Comparison of ENCODE assay signal across 23 mouse cellular contexts in the genomic region with DNA sequence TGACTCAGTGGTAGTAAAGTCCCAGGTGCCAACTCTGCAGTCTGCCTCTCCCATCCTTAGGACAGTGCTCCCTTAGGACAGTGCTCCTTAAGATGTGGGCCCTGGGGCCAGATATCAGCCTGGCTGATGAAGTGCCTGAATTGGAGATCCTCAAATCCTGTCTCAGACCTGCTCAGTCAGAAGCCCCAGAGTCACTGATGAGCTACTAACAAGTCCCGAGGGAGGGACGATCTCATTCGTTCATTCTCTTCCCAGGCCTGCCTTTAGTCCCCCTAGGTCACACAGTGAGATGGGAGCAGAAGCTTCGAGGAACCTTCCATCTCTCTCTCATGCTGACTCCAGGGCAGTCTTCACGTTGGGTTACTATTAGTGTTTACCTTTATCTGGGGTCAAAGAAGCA. TPM values are rescaled to one million over a fixed set of nuclear protein-coding genes. Genes with fewer than 3 reads are reported as not detected.
DNase-seq lines count a peak whose midpoint lies in the region; ATAC-seq and TF ChIP-seq lines count a peak whose summit lies in the region.
"Had no signal": no experiment of that assay in that cellular context is flagged by ENCODE, and none has a peak within 500 bp of the region (broad histone marks: within the 10 kb centered on the region; RNA-seq: fewer than 3 reads in every experiment).

No protein-coding gene starts in this region.

- WGBS in cerebellum, adult 2 months = 23% methylated on average over 5 of the region's 5 CpGs
- 50% methylated on average over 5 of the region's 5 CpGs for WGBS in heart, adult 2 months
- WGBS in lung, adult 2 months = 75% methylated on average over 5 of the region's 5 CpGs
- 75% methylated on average over 5 of the region's 5 CpGs for WGBS in stomach, postnatal 0 days

- no peak for TF ChIP-seq POLR2A in cerebellum, adult 2 months (IDR thresholded peaks at IDR 0.05; ENCODE audit: borderline replicate concordance, insufficient read depth, low read length)
- TF ChIP-seq POLR2A in heart, adult 2 months (IDR thresholded peaks at IDR 0.05; ENCODE audit: insufficient read depth, low read depth, low read length) = no peak
- no peak for TF ChIP-seq POLR2A in lung, adult 2 months (IDR thresholded peaks at IDR 0.05; ENCODE audit: borderline replicate concordance, extremely low read depth, low read depth, low read length)

- intact Hi-C loops in heart, adult 2 months (cut with DNase I) = loop anchor here (5.0 kb wide), 1 partner anchor 373 kb away; no protein-coding TSS in a partner anchor
- intact Hi-C loops in heart, postnatal 10 days (cut with DNase I) = loop anchor here (5.0 kb wide), 1 partner anchor 373 kb away; no protein-coding TSS in a partner anchor

- no peaks in the 10 kb centered on the region for H3K27me3 ChIP-seq in cerebellum, adult 2 months (ENCODE audit: control insufficient read depth, insufficient read depth, low read length)
- no peaks in the 10 kb centered on the region for H3K27me3 ChIP-seq in heart, adult 2 months (ENCODE audit: control insufficient read depth, insufficient read depth, low read length)
- H3K27me3 ChIP-seq in stomach, postnatal 0 days (ENCODE audit: control insufficient read depth, insufficient read depth, low read length) = no peaks in the 10 kb centered on the region
- H3K27me3 ChIP-seq: neural tube, embryonic 13.5 days had no signal

- H3K79me2 ChIP-seq in heart, adult 2 months (replicated peaks; ENCODE audit: control insufficient read depth, insufficient read depth, low read length) = no peaks in the 10 kb centered on the region

- peak overlapping the region; percentile 71 for H3K9ac ChIP-seq in heart, adult 2 months (ENCODE audit: low read depth, low read length)
- no peak overlapping the region for H3K9ac ChIP-seq in stomach, postnatal 0 days (ENCODE audit: low read length)
- H3K9ac ChIP-seq: embryonic facial prominence, embryonic 15.5 days; kidney, embryonic 15.5 days; limb, embryonic 15.5 days; liver, embryonic 15.5 days; midbrain, embryonic 12.5 days; neural tube, embryonic 13.5 days had no signal

- no peak for TF ChIP-seq EP300 in heart, adult 2 months (IDR thresholded peaks at IDR 0.05; ENCODE audit: insufficient read depth, low read depth, low read length)
- TF ChIP-seq EP300 in stomach, postnatal 0 days (optimal IDR thresholded peaks at IDR 0.05) = no peak

- TF ChIP-seq CTCF in cerebellum, adult 2 months (IDR thresholded peaks at IDR 0.05; ENCODE audit: borderline replicate concordance, insufficient read depth, low read depth, low read length) = no peak
- TF ChIP-seq CTCF in heart, adult 2 months (IDR thresholded peaks at IDR 0.05) = no peak
- no peak for TF ChIP-seq CTCF in lung, adult 2 months (IDR thresholded peaks at IDR 0.05; ENCODE audit: insufficient read depth, low read length)
- no peak for TF ChIP-seq CTCF in stomach, postnatal 0 days (IDR thresholded peaks at IDR 0.05; ENCODE audit: low read depth)

- ATAC-seq in stomach, postnatal 0 days (ENCODE audit: low FRiP score, low TSS enrichment) = no peak
- ATAC-seq: forebrain, embryonic 16.5 days; intestine, postnatal 0 days had no signal

- H3K4me3 ChIP-seq in cerebellum, adult 2 months (replicated peaks; ENCODE audit: insufficient read depth, low read depth, low read length) = peak overlapping the region; percentile 57
- peak overlapping the region; percentile 61 for H3K4me3 ChIP-seq in heart, adult 2 months
- peak overlapping the region; percentile 31 for H3K4me3 ChIP-seq in lung, adult 2 months (replicated peaks; ENCODE audit: extremely low read depth, low read depth, low read length)
- H3K4me3 ChIP-seq in stomach, postnatal 0 days (ENCODE audit: low read depth, low read length) = no peak overlapping the region
- H3K4me3 ChIP-seq: embryonic facial prominence, embryonic 15.5 days; hindbrain, embryonic 10.5 days; kidney, embryonic 15.5 days; limb, embryonic 15.5 days; liver, embryonic 15.5 days; midbrain, embryonic 12.5 days; neural tube, embryonic 13.5 days had no signal

- H3K27ac ChIP-seq in cerebellum, adult 2 months (ENCODE audit: insufficient read depth, low read length) = peak overlapping the region; percentile 30
- H3K27ac ChIP-seq in heart, adult 2 months = peak overlapping the region; percentile 93
- no peak overlapping the region for H3K27ac ChIP-seq in stomach, postnatal 0 days (replicated peaks)
- H3K27ac ChIP-seq: embryonic facial prominence, embryonic 15.5 days; kidney, embryonic 15.5 days; left cerebral cortex, adult 2 months; limb, embryonic 15.5 days; liver, embryonic 15.5 days; midbrain, embryonic 12.5 days; neural tube, embryonic 13.5 days had no signal

- DNase-seq in cerebellum, adult 2 months = no peak
- no peak for DNase-seq in cerebellum, adult 11 months
- peak in 1 of 2 experiments; percentile 37 for DNase-seq in heart, adult 2 months
- DNase-seq in heart, postnatal 10 days = no peak
- DNase-seq in lung, adult 2 months = no peak
- no peak for DNase-seq in lung, postnatal 10 days
- DNase-seq in stomach, postnatal 0 days (ENCODE audit: low spot score) = no peak
- DNase-seq: adrenal gland, postnatal 10 days; embryo, embryonic 11 days; retina, postnatal 1 day; right cerebral cortex, postnatal 25 days; thymus, adult 18-20 months; thymus, postnatal 36 days had no signal

- no peaks in the 10 kb centered on the region for H3K36me3 ChIP-seq in heart, adult 2 months (ENCODE audit: control insufficient read depth, insufficient read depth, low read length)
- H3K36me3 ChIP-seq in stomach, postnatal 0 days (ENCODE audit: control insufficient read depth, insufficient read depth, low read length) = no peaks in the 10 kb centered on the region
- H3K36me3 ChIP-seq: embryonic facial prominence, embryonic 15.5 days; hindbrain, embryonic 10.5 days; kidney, embryonic 15.5 days; limb, embryonic 15.5 days; liver, embryonic 15.5 days; midbrain, embryonic 12.5 days; neural tube, embryonic 13.5 days had no signal

- H3K9me3 ChIP-seq in stomach, postnatal 0 days (ENCODE audit: control insufficient read depth, low read length) = no peaks in the 10 kb centered on the region
- H3K9me3 ChIP-seq: embryonic facial prominence, embryonic 15.5 days; hindbrain, embryonic 10.5 days; kidney, embryonic 15.5 days; limb, embryonic 15.5 days; liver, embryonic 15.5 days; midbrain, embryonic 12.5 days; neural tube, embryonic 13.5 days had no signal

- H3K4me1 ChIP-seq in cerebellum, adult 2 months (ENCODE audit: control insufficient read depth, insufficient read depth, low read length) = peaks cover 38% of the 10 kb centered on the region
- H3K4me1 ChIP-seq in heart, adult 2 months (ENCODE audit: control insufficient read depth, insufficient read depth, low read length) = peaks cover 10% of the 10 kb centered on the region
- no peaks in the 10 kb centered on the region; the same call in none of the 2 replicates for H3K4me1 ChIP-seq in lung, adult 2 months (ENCODE audit: control insufficient read depth, insufficient read depth, low read length)
- H3K4me1 ChIP-seq in stomach, postnatal 0 days (replicated peaks; ENCODE audit: control insufficient read depth, insufficient read depth) = no peaks in the 10 kb centered on the region
- H3K4me1 ChIP-seq: liver, embryonic 15.5 days had no signal

- H3K4me2 ChIP-seq in stomach, postnatal 0 days (replicated peaks; ENCODE audit: low read depth) = peak overlapping the region; percentile 23; the same call in 1 of the 2 replicates
- H3K4me2 ChIP-seq: embryonic facial prominence, embryonic 15.5 days; kidney, embryonic 15.5 days; limb, embryonic 15.5 days; liver, embryonic 15.5 days; midbrain, embryonic 12.5 days; neural tube, embryonic 13.5 days had no signal

RNA-seq across cellular contexts. Expression of gene Galnt15, which starts 1.3 kb away (rescaled TPM):
- 14.5 and 16.7 TPM in 2 replicates for polyA plus RNA-seq in cerebellum, adult 2 months (2012; rRNA removed)
- total RNA-seq in heart, adult 2 months (2021) = 10 to 100 TPM; 10.1 to 18.1 TPM
- 11.2 and 14.6 TPM in 2 replicates for polyA plus RNA-seq in heart, adult 2 months (2012; rRNA removed)
- 10 to 100 TPM; 11.6 to 13.0 TPM for total RNA-seq in heart, postnatal 10 days (2021)
- polyA plus RNA-seq in lung, adult 2 months (2012; rRNA removed) = 9.3 and 10.8 TPM in 2 replicates
- 0.56 and 0.71 TPM in 2 replicates for polyA plus RNA-seq in stomach, postnatal 0 days (2015; fragmentation: Nextera tagmentation; extraction: Ambion mirVana)
- polyA plus RNA-seq: liver, embryonic 15.5 days had no signal

RNA-seq across cellular contexts. Expression of gene Oxnad1, which starts 55.1 kb away (rescaled TPM):
- 25.3 and 31.5 TPM in 2 replicates for polyA plus RNA-seq in cerebellum, adult 2 months (2012; rRNA removed)
- total RNA-seq in heart, adult 2 months (2021) = 10 to 100 TPM; 49.5 to 54.9 TPM
- polyA plus RNA-seq in heart, adult 2 months (2012; rRNA removed) = 53.9 and 92.7 TPM in 2 replicates
- 10 to 100 TPM; 45.1 to 49.3 TPM for total RNA-seq in heart, postnatal 10 days (2021)
- 10.4 and 13.2 TPM in 2 replicates for polyA plus RNA-seq in lung, adult 2 months (2012; rRNA removed)
- 17.7 and 19.3 TPM in 2 replicates for polyA plus RNA-seq in stomach, postnatal 0 days (2015; fragmentation: Nextera tagmentation; extraction: Ambion mirVana)

RNA-seq across cellular contexts. Expression of gene Dph3, which starts 55.5 kb away (rescaled TPM):
- polyA plus RNA-seq in cerebellum, adult 2 months (2012; rRNA removed) = 54.6 and 58.3 TPM in 2 replicates
- total RNA-seq in heart, adult 2 months (2021) = 10 to 100 TPM; 81.7 to 99.2 TPM
- polyA plus RNA-seq in heart, adult 2 months (2012; rRNA removed) = 40.2 and 63.3 TPM in 2 replicates
- total RNA-seq in heart, postnatal 10 days (2021) = 10 to 100 TPM; 83.4 to 83.7 TPM
- 12.3 and 13.8 TPM in 2 replicates for polyA plus RNA-seq in lung, adult 2 months (2012; rRNA removed)
- 91.4 and 93.3 TPM in 2 replicates for polyA plus RNA-seq in stomach, postnatal 0 days (2015; fragmentation: Nextera tagmentation; extraction: Ambion mirVana)
